Mouse (Mus musculus): Measurements from ENCODE around the gene Elovl6. TPM values are rescaled to one million over a fixed set of nuclear protein-coding genes. Genes with fewer than 3 reads are reported as not detected.

The Elovl6 gene
- polyA plus RNA-seq, 1 experiment, result 1.6 TPM

DNA sequence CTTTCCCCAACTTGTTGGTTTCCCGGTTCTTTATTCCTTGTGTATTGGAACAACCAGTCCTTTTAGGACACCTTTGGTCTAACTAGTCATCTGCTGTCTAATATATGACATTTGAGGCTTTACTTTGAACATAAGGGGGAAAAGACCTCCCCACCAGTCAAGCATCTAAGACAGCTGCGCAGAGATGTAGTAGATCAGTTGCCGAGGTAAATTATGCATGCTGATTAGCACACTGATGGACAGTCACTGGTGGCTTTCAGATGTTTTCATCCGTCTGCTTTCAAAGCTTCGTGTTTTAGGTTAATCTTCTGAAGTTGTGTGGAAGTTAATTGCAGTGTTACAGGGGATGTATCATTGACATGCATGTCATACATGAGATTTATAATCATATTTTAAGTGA lies 5.8 kb downstream of the Elovl6 start:
- H3K4me1 ChIP-seq (ENCODE audit: control insufficient read depth, insufficient read depth, low read length), result peaks cover 18% of the 10 kb centered on the region
- H3K4me3 ChIP-seq (ENCODE audit: insufficient read depth, low read length), result no peak overlapping the region
- H3K27ac ChIP-seq (ENCODE audit: insufficient read depth, low read depth, low read length), result no peak overlapping the region
- TF ChIP-seq POLR2A (IDR thresholded peaks at IDR 0.05; ENCODE audit: borderline replicate concordance, low read depth, low read length) (no peak), CTCF (IDR thresholded peaks at IDR 0.05; ENCODE audit: low read depth, low read length) (no peak)

DNA sequence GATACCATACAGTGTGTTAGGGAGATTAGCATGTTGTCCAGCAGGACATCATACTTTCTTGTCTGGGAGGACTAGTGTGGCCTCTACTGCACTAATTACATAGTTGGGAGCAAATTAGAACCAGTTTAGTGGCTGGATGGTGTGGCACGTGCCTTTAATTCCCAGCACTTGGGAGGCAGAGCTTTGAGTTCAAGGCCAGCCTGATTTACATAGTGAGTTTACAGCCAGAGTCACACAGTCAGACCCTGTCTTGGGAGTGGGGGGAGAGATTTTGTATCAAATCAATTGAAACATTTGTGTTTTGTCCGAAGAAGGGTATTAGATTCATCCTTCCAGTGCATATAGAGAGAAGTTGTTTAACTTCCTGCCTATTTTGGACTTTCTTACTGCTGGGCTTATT lies 8.7 kb downstream of the Elovl6 start:
- no peak for TF ChIP-seq POLR2A (IDR thresholded peaks at IDR 0.05; ENCODE audit: borderline replicate concordance, low read depth, low read length)
- TF ChIP-seq CTCF (IDR thresholded peaks at IDR 0.05; ENCODE audit: low read depth, low read length), result no peak
- peaks cover 12% of the 10 kb centered on the region for H3K4me1 ChIP-seq (ENCODE audit: control insufficient read depth, insufficient read depth, low read length)
- no peak overlapping the region for H3K4me3 ChIP-seq (ENCODE audit: insufficient read depth, low read length)
- no peak overlapping the region for H3K27ac ChIP-seq (ENCODE audit: insufficient read depth, low read depth, low read length)

DNA sequence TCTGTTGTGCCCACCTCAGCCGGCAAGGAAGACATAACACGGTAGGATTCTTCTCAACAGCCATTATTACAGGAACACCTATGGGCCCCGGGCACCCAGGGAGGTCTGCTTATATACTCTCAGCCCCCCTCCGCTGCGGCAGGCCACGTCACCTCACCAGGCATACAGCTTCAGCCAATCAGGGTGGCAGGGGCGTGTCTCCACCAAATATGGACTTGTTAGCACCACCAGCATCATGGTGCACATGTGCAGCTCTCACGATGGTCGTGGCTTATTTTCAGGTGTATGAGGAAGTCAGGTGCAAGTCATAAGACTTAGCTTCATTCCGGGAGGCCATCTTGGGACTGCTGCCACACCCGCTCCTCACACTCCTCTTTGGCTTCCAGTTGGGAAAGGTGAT lies 9.3 kb downstream of the Elovl6 start:
- peaks cover 12% of the 10 kb centered on the region for H3K4me1 ChIP-seq (ENCODE audit: control insufficient read depth, insufficient read depth, low read length)

GRCm38 (mm10) chr3:129543376-129543775 lies 11.2 kb downstream of the Elovl6 start:
- H3K27ac ChIP-seq (ENCODE audit: insufficient read depth, low read depth, low read length), result no peak overlapping the region
- no peak for TF ChIP-seq CTCF (IDR thresholded peaks at IDR 0.05; ENCODE audit: low read depth, low read length)
- no peak for TF ChIP-seq POLR2A (IDR thresholded peaks at IDR 0.05; ENCODE audit: borderline replicate concordance, low read depth, low read length)
- peaks cover 4% of the 10 kb centered on the region for H3K4me1 ChIP-seq (ENCODE audit: control insufficient read depth, insufficient read depth, low read length)
- no peak overlapping the region for H3K4me3 ChIP-seq (ENCODE audit: insufficient read depth, low read length)

More for the DNA sequence above, 9.3 kb downstream of the Elovl6 start:
- Histone ChIP-seq H3K4me3 (ENCODE audit: insufficient read depth, low read length) (no peak overlapping the region), H3K27ac (ENCODE audit: insufficient read depth, low read depth, low read length) (no peak overlapping the region)
- TF ChIP-seq POLR2A (IDR thresholded peaks at IDR 0.05; ENCODE audit: borderline replicate concordance, low read depth, low read length), result no peak

DNA sequence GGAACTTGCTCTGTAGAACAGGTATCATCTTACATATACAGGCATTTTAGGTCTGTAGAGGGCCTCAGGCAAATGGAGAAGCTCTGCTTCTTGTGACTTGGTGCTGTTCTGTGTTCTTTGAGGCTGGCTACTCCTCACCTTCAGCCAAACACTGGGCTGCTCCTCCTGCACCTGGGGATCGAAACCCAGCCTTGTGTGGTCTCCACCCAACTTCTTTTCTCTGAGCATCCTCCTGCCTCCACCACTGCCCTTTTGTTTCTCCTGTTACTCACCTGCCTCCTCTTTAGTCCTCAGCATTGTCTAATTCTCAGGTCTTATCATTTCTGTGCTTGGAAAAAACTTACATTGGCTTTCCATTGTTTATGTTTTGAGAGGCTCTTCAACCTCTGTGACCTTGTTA lies 12.1 kb downstream of the Elovl6 start:
- TF ChIP-seq POLR2A (IDR thresholded peaks at IDR 0.05; ENCODE audit: borderline replicate concordance, low read depth, low read length) (no peak), CTCF (IDR thresholded peaks at IDR 0.05; ENCODE audit: low read depth, low read length) (no peak)
- H3K4me3 ChIP-seq (ENCODE audit: insufficient read depth, low read length), result no peak overlapping the region
- no peaks in the 10 kb centered on the region for H3K4me1 ChIP-seq (ENCODE audit: control insufficient read depth, insufficient read depth, low read length)
- H3K27ac ChIP-seq (ENCODE audit: insufficient read depth, low read depth, low read length), result no peak overlapping the region

DNA sequence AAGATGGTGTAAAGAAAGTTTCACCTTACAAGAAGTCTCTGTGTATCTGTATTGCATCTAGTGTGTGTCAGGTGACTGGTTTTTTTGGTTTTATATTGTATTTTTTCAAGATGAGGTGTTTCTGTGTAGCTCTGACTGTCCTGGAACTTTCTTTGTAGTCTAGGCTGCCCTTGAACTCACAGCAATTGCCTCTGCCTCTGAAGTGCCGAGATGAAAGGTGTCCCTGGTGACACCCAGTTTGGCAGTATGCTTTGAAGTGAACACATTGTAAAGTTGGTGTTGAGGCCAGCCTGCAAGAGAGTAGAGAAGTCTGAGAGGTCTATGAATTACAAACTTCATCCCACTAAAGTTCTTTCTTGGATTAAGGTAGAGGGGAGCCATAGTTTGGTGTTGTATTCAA lies 13.1 kb downstream of the Elovl6 start:
- TF ChIP-seq CTCF (IDR thresholded peaks at IDR 0.05; ENCODE audit: low read depth, low read length), result no peak
- TF ChIP-seq POLR2A (IDR thresholded peaks at IDR 0.05; ENCODE audit: borderline replicate concordance, low read depth, low read length), result no peak
- Histone ChIP-seq H3K27ac (ENCODE audit: insufficient read depth, low read depth, low read length) (no peak overlapping the region), H3K4me3 (ENCODE audit: insufficient read depth, low read length) (no peak overlapping the region), H3K4me1 (ENCODE audit: control insufficient read depth, insufficient read depth, low read length) (no peaks in the 10 kb centered on the region)

GRCm38 (mm10) chr3:129545801-129546200 lies 13.6 kb downstream of the Elovl6 start:
- no peak overlapping the region for H3K4me3 ChIP-seq (ENCODE audit: insufficient read depth, low read length)
- TF ChIP-seq CTCF (IDR thresholded peaks at IDR 0.05; ENCODE audit: low read depth, low read length) (no peak), POLR2A (IDR thresholded peaks at IDR 0.05; ENCODE audit: borderline replicate concordance, low read depth, low read length) (no peak)

GRCm38 (mm10) chr3:129547837-129548435 lies 15.8 kb downstream of the Elovl6 start:
- Histone ChIP-seq H3K27ac (ENCODE audit: insufficient read depth, low read depth, low read length) (no peak overlapping the region), H3K4me3 (ENCODE audit: insufficient read depth, low read length) (no peak overlapping the region), H3K4me1 (ENCODE audit: control insufficient read depth, insufficient read depth, low read length) (peaks cover 4% of the 10 kb centered on the region; the same call in 1 of the 2 replicates)
- TF ChIP-seq CTCF (IDR thresholded peaks at IDR 0.05; ENCODE audit: low read depth, low read length), result no peak
- TF ChIP-seq POLR2A (IDR thresholded peaks at IDR 0.05; ENCODE audit: borderline replicate concordance, low read depth, low read length), result no peak

More at GRCm38 (mm10) chr3:129545801-129546200, 13.6 kb downstream of the Elovl6 start:
- H3K4me1 ChIP-seq (ENCODE audit: control insufficient read depth, insufficient read depth, low read length), result no peaks in the 10 kb centered on the region
- H3K27ac ChIP-seq (ENCODE audit: insufficient read depth, low read depth, low read length), result no peak overlapping the region

GRCm38 (mm10) chr3:129548760-129549159 lies 16.6 kb downstream of the Elovl6 start:
- no peak overlapping the region for H3K27ac ChIP-seq (ENCODE audit: insufficient read depth, low read depth, low read length)
- no peak overlapping the region for H3K4me3 ChIP-seq (ENCODE audit: insufficient read depth, low read length)
- TF ChIP-seq CTCF (IDR thresholded peaks at IDR 0.05; ENCODE audit: low read depth, low read length) (no peak), POLR2A (IDR thresholded peaks at IDR 0.05; ENCODE audit: borderline replicate concordance, low read depth, low read length) (no peak)
- peaks cover 4% of the 10 kb centered on the region; the same call in 1 of the 2 replicates for H3K4me1 ChIP-seq (ENCODE audit: control insufficient read depth, insufficient read depth, low read length)

GRCm38 (mm10) chr3:129549546-129549945 lies 17.4 kb downstream of the Elovl6 start:
- peaks cover 4% of the 10 kb centered on the region; the same call in 1 of the 2 replicates for H3K4me1 ChIP-seq (ENCODE audit: control insufficient read depth, insufficient read depth, low read length)
- no peak overlapping the region for H3K27ac ChIP-seq (ENCODE audit: insufficient read depth, low read depth, low read length)
- no peak overlapping the region for H3K4me3 ChIP-seq (ENCODE audit: insufficient read depth, low read length)
- TF ChIP-seq CTCF (IDR thresholded peaks at IDR 0.05; ENCODE audit: low read depth, low read length) (no peak), POLR2A (IDR thresholded peaks at IDR 0.05; ENCODE audit: borderline replicate concordance, low read depth, low read length) (no peak)
